Mouse (Mus musculus) inflammation-experienced regulatory T-cells, adult 6 months (primary cell): Measurements from ENCODE around the gene Coro1a. TPM values are rescaled to one million over a fixed set of nuclear protein-coding genes. Genes with fewer than 3 reads are reported as not detected.

ENCODE experiments used
- ATAC-seq: one replicate; pipeline ENCODE4 v1.8.0; 2017
- polyA plus RNA-seq, 3 experiments: library from polyadenylated mRNA; unstranded; fragments of 100-300 nt; shearing (Covaris generic); gene quantifications; one replicate each; pipeline ENCODE4 v1.2.1; 2017

Coro1a gene
- polyA plus RNA-seq, 3 experiments from 2014 or later, result 2,119 to 2,488 (median 2,393) TPM

DNA sequence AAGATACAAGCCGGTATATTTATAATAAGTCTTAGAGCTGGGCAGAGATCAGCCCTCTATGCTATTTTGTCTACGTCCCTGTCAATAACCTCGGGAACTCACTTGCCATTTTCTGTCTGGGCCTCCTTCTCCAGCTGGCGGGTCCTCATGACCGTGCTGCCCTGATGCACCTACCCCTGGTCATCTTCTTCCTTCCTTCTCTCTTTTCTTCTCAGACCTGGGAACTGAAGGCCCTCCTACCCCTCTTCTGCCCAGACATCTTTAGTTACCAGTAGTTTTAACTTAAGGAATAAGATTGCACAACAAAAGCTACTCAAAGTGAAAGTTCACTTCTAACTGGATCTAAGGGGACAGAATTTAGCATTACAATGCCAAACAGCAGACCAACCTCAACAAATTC lies 27.9 kb downstream of the Coro1a start:
- ATAC-seq, result no peak

DNA sequence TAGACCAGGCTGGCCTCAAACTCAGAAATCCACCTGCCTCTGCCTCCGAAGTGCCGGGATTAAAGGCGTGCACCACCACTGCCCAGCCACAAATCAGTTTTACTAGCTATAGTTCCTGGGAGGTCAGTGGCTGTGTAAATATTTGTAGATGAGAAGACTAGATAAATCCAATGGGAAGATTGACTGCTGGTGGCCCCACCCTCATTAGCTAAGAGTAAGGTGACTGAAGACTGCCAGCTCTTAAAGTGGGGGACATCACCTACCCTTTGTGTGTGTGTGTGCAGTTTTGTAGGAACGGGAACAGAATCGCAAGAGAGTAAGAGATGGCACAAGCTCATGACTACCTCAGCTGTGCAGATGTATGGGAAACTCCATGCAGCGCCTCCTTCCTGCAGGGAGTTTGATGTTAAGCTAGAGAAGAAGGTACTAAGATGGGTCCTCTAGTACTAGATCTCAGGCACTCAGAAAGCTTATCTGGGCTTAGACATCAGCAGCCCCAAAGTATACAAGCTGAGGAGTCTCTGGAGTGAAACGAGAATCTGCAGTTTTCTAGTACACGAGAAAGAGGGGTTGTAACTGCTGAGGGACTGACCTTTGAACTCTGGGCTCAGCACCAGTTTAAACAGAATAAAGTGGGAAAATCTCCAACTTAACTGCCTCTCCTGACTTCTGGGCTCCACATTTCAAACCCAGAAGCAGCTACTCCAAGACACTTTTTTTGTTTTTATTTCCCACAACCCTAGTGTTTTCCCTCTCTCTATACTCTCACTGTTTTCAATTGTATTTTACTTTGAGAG lies 28.8 kb downstream of the Coro1a start:
- ATAC-seq, result no peak

DNA sequence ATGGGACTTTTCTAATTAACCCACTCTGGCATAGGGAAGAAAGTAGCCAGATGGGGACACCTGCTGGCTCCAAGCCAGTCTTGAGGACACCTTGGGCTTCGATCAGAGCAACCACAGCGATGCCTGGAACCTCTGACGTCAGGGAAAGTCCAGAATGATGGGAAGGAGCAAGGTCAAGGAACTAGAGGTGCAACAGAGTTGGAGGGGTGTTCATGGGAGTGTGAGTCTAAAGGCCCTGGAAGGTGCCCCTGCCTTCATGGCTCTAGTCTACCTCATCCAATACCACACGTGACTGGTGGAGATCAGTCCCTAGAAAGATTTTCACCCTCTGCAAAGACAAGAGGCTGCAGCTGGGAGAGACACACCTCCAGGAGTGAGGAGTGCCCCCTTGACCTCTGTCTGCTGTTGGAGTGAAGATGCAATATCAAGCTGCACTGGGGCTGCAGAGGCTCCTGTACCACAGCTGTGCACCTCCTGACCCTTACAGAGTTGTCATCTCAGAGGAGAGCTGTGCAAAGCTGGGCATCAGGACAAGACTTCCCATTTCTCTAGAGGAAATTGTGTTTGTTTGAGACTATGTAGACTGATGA lies 30.9 kb downstream of the Coro1a start:
- ATAC-seq, result no peak

DNA sequence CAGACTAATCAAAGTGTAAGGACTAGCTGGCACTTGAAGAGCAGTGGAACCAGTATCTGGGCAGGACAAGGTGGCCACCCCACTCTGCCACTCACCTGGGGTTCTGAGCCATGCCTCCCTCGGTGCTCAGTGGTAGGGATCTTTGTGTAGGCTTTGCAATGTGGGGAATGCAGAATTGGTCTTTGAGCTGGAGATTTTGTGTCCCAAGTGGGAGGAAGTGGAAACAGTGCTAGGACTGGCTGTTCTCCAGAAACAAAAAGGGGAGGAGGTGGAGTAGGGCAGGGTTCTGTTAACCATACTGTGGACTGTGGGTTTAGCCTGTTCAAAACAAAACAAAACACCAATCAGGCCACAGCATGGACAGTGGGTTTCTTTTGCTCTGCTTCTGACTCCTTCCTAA lies 31.4 kb downstream of the Coro1a start, which contains the start of gene Sult1a1:
Sult1a1 (minus strand) TSS at position 226 of the 400 bp plus-strand sequence.
- no peak for ATAC-seq

DNA sequence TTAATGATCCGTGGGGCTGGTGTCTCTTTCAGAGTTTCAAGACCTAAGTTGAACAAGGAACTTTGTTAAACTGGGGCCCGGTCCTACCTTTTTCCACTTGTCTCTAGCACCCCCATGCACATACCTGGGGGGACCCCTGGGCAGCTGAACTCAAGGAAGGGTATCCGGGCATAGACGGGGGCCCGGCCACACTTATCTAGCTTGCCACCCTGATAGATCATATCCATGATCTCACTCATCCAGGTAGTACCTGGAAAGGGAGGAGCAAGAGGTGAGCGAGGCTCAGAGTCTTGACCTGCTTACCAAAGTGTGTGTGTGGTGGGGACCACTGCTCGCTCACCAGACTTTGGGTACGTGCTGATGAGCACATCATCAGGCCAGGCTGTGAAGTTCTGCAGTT lies 32.5 kb downstream of the Coro1a start:
- ATAC-seq, result no peak

DNA sequence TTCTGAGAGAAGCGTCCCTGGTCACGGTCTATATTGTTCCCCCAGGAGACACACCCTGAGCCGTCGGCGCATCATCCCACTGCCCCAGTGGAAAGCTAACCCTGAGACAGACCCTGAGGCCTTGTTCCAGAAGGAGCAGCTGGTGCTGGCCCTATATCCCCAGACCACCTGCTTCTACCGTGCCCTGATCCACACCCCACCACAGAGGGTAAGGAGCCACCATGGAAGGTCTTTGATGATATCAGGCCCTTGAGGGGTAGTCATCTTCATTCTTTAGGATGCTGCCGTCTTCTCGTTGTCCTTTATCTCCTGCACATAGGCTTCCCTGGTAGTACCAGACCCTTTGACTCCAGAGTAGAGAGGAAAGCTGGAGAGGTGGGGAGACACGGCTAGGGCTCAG lies 35.5 kb downstream of the Coro1a start:
- no peak for ATAC-seq

DNA sequence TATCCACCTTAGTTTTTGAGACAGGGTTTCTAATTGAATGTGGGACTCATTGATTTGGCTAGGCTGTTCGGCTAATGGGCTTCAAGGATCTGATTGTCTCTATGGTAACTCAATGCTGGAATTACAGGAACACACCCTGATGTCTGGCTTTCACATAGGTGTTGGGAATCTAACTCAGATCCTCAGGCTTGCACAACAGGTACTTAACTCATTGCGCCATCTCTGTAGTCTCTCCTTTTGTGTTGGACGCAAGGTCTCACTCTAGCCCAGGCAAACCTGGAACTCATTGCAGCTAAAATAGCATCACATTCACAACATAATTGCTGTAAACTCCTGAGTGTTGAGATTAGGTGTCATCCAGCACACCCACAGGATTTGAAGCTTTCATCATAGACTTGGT lies 37.4 kb downstream of the Coro1a start:
- ATAC-seq, result no peak

DNA sequence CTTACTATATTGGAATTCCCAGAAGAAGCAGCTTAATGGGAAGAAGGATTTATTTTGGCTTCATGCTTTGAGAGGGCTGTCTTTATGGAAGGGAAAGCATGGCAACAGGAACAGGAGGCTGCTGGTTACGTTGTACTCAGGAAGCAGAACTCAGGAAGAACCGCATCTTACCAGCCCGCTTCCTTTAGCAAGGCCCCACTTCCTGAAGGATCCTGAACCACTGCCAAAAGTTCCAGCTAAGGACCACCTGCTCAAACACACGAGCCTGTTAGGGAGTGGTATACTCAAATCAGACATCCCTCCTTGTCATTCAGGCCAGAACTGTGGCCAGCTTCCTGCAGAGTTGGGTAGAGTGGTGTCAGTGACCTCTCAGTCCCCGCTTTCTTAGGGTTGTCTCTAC lies 39.1 kb downstream of the Coro1a start:
- no peak for ATAC-seq

DNA sequence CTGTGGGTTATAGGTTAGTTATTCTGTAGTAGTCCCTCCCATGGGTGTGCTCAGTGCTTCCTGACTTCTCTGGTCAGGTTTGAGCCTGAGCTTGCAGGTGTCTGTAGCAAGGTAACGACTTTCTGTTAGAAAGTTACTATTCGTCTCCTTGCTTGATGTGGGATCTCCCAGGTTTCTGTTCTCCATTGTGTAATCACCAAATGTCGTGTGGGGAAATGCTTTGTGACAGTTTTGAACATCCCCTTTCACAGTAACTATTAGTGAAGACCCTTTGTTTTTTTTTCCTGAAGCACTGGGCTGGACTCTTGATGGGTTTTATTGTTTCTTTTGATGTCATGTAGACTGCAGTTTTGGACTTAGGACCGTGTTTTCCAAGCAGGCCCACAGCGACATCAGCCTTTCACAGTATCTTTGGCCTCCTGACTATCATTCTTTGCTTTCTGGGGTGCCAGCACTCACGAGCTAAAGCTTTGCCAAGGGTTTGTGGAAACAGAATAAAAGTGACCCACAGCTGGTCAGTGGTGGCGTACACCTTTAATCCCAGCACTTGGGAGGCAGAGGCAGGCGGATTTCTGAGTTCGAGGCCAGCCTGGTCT lies 40.0 kb downstream of the Coro1a start:
- no peak for ATAC-seq

DNA sequence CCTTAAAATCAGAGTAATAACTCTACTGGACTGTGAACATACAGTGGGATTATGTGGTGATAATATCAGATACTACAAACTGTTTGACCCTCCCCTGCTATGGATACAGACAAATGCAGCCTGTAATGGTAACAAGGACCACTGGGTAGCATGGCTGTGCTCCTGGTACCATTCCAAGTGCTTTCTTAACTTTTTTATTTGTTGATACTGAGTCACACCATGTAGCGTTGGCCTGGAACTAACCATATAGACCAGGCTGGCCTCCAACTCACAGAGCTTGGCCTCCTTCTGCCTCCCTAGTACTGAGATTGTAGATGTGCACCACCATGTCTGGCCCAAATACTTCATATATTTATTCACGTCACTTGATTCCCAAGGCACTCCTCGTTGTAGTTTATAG lies 42.3 kb downstream of the Coro1a start:
- ATAC-seq, result no peak

DNA sequence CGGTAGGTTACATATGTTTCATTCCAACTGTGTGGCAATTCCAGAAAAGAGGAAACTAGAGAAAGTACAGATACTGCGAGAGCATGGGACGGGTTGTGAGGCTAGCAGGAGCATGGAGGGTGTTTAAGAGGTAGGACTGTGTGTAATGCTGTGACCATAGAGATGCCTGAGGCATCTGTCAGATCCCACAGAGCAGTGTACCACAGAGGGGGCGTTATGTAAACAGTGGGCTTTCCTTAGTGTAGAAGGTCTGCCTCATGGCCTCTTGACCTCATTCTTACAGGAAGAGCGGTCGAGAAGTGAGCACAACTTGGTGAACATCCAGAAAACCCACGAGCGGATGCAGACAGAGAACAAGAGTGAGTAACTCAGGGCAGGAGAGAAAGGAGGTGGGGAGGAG lies 43.9 kb downstream of the Coro1a start:
- no peak for ATAC-seq

DNA sequence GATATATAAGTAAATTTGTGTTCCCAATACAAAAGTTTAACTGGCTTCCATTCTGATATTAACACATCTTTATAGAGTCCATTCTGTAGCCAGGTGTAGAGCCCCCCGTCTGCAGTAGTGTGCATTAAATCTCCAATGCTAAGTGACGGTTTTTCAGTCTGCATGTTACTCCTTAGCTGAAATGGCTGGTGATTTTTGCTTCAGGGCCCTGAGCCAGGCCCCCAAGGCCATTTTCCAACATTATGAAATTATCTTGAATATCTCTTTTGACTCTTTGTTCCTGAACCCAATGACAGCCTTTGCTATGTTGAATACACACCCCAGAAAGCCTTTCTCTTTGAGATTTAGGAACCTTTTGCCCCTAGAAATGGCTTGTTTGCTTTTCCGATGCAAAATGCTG lies 47.8 kb downstream of the Coro1a start:
- no peak for ATAC-seq

DNA sequence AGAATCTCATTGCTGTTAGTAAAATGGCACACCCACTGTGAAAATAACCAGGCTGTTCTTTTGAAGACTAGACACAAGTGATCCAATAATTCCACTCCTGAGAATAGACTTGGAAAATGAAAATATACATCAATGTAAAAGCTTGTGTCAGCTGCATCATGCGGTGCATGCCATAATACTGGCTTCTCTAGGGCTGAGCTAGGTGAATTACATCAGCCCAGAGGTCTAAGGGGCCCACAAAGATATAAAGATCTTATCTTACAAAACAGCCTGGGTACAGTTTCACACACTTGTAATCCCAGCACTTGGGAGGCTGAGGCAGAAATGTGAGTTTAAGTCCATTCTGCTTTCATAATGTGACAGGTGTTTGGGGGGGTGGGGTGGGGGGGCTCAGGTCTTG lies 50.1 kb downstream of the Coro1a start:
- ATAC-seq, result no peak

DNA sequence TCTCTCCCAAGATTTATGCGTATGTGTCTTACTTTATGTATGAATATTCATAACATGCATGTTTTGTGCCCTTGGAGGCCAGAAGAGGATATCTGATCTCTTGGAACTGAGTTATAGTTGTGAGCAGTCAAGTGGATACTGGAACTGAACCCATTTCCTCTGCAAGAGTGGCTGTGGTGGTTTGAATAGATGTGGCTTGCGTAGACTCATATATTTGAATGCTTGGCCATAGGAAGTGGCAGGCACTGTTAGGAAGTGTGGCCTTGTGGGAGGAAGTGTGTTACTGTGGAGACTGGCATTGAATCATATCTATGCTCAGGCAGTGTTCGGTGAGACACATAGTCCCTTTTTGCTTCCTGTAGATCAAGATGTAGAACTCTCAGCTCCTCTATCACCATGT lies 51.9 kb downstream of the Coro1a start:
- peak; percentile 88 for ATAC-seq

DNA sequence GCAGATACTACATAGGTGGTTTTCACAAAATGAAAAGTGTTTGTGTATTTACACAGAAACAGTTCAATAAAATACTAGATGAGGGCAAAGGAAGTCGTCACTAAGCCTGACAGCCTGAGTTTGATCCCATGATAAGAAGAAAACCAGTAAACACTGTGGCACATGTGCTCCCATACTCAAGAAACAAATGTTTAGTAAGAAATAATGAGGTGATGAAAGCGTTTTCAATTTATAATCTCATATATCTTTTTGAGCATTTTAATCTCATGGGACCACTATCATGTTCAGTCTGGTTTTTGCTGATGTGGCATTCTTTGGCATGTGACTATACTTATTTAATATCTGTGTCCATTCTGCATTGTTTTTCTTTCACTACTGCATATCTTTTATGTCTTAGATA lies 53.6 kb downstream of the Coro1a start:
- no peak for ATAC-seq

DNA sequence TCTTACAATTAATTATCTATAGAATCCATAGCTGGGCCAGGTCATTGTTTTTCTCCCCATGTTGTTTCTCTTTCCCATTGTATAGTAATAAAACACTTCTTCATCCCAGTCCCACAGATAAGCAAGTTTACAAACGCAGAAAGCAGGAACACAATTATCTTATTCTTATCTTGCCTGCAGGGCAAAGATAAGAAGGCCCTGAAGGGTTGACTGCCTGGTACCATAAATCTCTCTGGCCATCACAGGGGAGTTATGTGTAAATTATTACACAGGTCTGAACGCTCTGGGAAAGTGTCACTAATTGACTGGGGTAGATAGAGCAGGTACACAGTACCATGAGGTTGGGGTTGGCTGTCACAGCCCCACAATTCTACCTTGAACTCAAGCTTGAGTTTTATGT lies 56.7 kb downstream of the Coro1a start:
- ATAC-seq, result no peak

Other genes with a start within 250 kb of the Coro1a start
- under 1 TPM; 0.16 to 0.49 (median 0.29) TPM for gene Atp2a1, start 244.7 kb downstream of the Coro1a start, polyA plus RNA-seq
- gene Sh2b1, start 232.4 kb downstream of the Coro1a start, polyA plus RNA-seq, result 10 to 100 TPM; 12.6 to 18.9 (median 13.3) TPM
- 10 to 100 TPM; 65.5 to 83.5 (median 69.4) TPM for gene Tufm, start 220.4 kb downstream of the Coro1a start, polyA plus RNA-seq
- 10 to 100 TPM; 13.4 to 16.4 (median 14.8) TPM for gene Atxn2l, start 204.3 kb downstream of the Coro1a start, polyA plus RNA-seq
- 100 to 1,000 TPM; 219 to 232 (median 230) TPM for gene Eif3c, start 141.4 kb downstream of the Coro1a start, polyA plus RNA-seq
- gene Apobr, start 122.8 kb downstream of the Coro1a start, polyA plus RNA-seq, result 1 to 10 TPM in 1 of 3 experiments, under 1 TPM in 1, not detected in 1; 0.23 to 2.3 TPM
- 10 to 100 TPM; 25.2 to 57.9 (median 51.4) TPM for gene Cln3, start 122.0 kb downstream of the Coro1a start, polyA plus RNA-seq
- gene Il27, start 112.8 kb downstream of the Coro1a start, polyA plus RNA-seq, result not detected
- gene Nupr1, start 76.9 kb downstream of the Coro1a start, polyA plus RNA-seq, result 1 to 10 TPM in 1 of 3 experiments, not detected in 2; 2.2 TPM
- 100 to 1,000 TPM in 1 of 3 experiments, 10 to 100 TPM in 2; 46.5 to 103 (median 70.1) TPM for gene Sgf29, start 58.5 kb downstream of the Coro1a start, polyA plus RNA-seq
- gene Sult1a1, start 31.4 kb downstream of the Coro1a start, polyA plus RNA-seq, result under 1 TPM in 1 of 3 experiments, not detected in 2; 0.65 TPM
- gene Bola2, start 12.4 kb downstream of the Coro1a start, polyA plus RNA-seq, result 100 to 1,000 TPM in 2 of 3 experiments, 10 to 100 TPM in 1; 89.3 to 196 (median 149) TPM
- gene Slx1b, start 12.0 kb downstream of the Coro1a start, polyA plus RNA-seq, result 10 to 100 TPM; 11.7 to 18.2 (median 13.3) TPM
- gene Mapk3, start 51.8 kb upstream of the Coro1a start, polyA plus RNA-seq, result 10 to 100 TPM; 15.9 to 20.8 (median 17.2) TPM
- 100 to 1,000 TPM in 2 of 3 experiments, 10 to 100 TPM in 1; 97.0 to 604 (median 276) TPM for gene Gdpd3, start 58.5 kb upstream of the Coro1a start, polyA plus RNA-seq
- 100 to 1,000 TPM in 1 of 3 experiments, 10 to 100 TPM in 2; 51.9 to 107 (median 70.2) TPM for gene Ypel3, start 69.2 kb upstream of the Coro1a start, polyA plus RNA-seq
- 1 to 10 TPM; 2.1 to 3.9 (median 3.7) TPM for gene Tbx6, start 73.7 kb upstream of the Coro1a start, polyA plus RNA-seq
- 100 to 1,000 TPM; 118 to 168 (median 129) TPM for gene Ppp4c, start 84.7 kb upstream of the Coro1a start, polyA plus RNA-seq
- not detected for gene Fam57b, start 89.9 kb upstream of the Coro1a start, polyA plus RNA-seq
- gene 4930451I11Rik, start 123.9 kb upstream of the Coro1a start, polyA plus RNA-seq, result not detected
- not detected for gene Doc2a, start 139.6 kb upstream of the Coro1a start, polyA plus RNA-seq
- gene Hirip3, start 154.2 kb upstream of the Coro1a start, polyA plus RNA-seq, result 10 to 100 TPM; 11.2 to 19.3 (median 18.2) TPM
- 10 to 100 TPM; 63.0 to 88.4 (median 68.7) TPM for gene Ino80e, start 154.6 kb upstream of the Coro1a start, polyA plus RNA-seq
- 10 to 100 TPM; 16.8 to 20.3 (median 19.6) TPM for gene Taok2, start 176.9 kb upstream of the Coro1a start, polyA plus RNA-seq
- gene Tmem219, start 215.1 kb upstream of the Coro1a start, polyA plus RNA-seq, result 10 to 100 TPM; 36.8 to 69.8 (median 47.7) TPM
- gene Kctd13, start 221.1 kb upstream of the Coro1a start, polyA plus RNA-seq, result 1 to 10 TPM; 6.1 to 7.9 (median 6.3) TPM
- under 1 TPM in 1 of 3 experiments, not detected in 2; 0.34 TPM for gene Asphd1, start 241.8 kb upstream of the Coro1a start, polyA plus RNA-seq
- under 1 TPM; 0.69 to 0.87 (median 0.77) TPM for gene Sez6l2, start 242.8 kb upstream of the Coro1a start, polyA plus RNA-seq